Mouse (Mus musculus): Measurements from ENCODE around the gene Fam221a.

Fam221a gene

DNA sequence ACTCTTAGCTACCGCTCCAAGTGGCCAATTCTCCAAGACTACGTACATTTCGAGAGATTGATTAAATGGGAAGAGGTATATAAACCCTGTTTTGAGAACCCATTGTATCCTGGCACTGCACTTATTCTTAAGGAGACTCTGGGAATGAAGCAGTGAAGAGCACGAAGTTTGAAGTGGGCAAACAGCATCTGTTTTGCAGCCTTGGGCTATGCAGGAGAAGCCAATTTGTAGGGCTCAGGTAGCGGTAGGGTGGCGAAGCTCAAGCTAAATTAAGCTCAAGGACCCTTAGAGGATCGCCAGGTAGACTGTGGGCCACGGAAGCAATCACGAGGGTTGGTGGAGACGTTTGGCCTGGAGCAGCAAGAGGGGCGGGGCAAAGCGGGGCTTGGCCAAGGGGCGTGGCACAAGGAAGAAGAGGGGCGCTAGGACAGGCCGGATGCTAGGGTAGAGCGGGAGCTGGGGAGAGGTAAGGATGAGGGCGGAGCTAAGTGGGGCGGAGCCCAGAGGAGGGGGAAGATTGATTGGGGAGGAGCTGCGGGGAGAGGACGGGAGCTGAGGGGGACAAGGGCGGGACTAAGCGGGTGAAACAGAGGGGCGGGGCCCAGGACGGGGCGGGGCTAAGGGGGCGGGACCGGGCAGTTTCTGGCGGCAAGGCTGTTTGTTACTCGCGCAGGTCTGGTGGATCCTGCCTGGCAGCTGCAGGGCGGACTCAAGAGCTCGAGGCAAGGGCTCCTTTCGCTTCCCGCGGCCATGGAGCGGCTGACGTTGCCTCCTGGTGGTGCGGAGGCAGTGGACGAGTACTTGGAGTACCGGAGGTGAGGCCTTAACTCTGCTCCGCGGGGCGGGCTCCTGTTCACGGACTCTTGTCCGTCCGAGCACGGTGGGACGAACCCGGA, at the start of gene Fam221a:
Fam221a (plus strand) TSS at position 581 of the 896 bp plus-strand sequence.
- peak; percentile 13 to 34 for DNase-seq (ENCODE audit: low spot score in 2 of 2)

DNA sequence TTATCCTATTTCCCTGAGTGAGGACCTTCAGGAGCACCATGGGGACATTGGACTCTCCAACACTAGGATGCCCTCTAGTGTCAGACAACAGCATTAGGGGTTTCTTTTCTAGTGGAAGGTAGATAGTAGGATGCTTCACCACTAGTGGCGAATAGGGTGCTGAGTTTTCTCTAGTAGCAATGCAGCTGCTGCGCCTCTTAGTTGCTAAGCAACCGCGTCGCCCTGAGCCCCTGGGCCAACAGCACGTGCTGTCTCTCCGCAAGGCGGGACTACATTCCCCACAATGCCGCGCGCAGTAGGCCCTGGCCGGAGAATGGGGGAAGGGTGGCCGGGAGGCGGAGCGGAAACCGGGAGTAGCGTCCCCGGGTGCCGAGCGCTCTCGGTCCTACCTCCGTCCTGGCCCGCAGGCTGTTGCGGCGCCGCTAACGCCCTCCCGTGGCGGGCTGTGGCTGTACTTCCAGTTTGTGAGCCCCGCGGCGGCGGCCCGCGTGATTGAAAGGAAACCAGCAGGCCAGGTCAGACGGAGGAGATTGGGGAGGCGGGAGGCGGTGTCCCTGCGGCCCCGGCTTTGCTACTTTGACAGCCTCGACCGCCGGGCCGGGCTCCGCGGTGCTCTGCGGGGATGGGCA, 48.5 kb upstream of the Fam221a start, which contains the start of gene Ccdc126:
Ccdc126 (plus strand) TSS at position 309 of the 629 bp plus-strand sequence.
- DNase-seq (ENCODE audit: low spot score in 2 of 2) = peak; percentile 90 to 94

DNA sequence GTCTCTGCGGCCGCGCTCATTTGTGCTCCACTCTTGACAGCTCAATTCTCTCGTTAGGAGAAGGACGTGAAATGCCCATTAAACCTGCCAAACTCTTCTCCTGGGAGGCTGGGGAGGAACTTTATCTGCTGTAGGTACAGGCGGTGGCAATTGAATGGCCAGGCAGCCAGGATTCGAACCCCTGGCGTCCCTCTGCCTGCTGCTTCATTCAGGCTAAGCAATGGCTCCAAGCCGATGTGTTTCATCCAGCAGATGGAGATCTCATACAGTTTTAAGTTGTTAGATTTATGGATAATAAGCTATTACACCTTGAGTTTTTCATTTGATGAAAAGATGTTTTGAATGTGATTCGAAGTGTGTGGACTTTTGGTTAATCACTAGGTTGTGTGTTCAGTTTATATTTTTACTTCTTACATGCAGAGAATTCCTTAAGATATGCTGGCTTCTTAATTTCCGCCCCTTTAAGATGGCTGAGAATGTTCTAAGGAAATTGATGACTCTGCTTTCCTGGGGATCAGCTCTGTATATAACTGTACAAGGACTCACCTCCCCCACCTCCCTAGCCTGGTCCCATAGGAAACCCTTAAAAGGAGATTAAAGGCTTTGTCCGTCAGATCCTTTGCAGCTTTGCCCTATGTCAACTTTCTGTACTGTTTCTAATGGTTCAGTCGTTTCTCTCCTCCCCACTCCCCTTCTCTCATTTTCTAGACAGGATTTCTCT, 47.8 kb upstream of the Fam221a start:
- DNase-seq (ENCODE audit: low spot score in 2 of 2) = no peak

DNA sequence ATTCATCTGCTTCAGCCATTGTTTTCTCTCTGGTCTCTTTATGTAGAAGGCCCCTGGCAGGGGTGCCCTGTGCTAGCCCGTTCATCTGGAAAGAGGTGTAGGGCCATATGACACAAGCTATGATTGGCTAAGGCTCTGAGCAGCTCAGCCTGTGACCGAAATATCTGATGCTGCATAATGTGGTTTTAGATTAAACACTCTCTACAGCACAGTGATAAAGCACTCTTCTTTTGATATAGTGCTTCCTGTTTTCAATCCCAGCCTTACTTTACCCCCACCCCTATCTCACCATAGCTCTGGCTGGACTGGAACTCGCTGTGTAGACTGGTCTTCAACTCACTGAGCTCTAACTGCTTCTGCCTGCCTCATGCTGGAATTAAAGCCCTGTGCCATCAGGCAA, 46.2 kb upstream of the Fam221a start:
- no peak for DNase-seq (ENCODE audit: low spot score in 2 of 2)

DNA sequence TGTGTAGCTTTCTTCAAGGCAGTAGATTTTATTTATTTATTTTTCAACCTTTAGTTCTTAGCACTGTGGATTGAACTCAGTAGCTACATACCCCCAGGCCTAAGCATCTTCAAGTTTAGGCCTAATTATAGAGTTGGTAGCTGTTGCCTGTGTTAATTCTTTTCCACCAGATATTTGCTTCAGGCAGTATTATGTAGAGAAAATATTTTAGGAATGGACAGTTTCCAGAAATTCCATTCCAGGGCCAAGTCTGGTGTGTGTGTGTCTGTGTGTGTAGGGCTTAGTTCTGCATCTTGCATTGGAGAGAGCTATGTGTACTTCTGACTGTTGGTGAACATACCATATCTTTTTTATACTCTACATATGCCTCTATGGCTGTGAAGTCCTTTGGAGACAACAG, 45.5 kb upstream of the Fam221a start:
- DNase-seq (ENCODE audit: low spot score in 2 of 2) = no peak

DNA sequence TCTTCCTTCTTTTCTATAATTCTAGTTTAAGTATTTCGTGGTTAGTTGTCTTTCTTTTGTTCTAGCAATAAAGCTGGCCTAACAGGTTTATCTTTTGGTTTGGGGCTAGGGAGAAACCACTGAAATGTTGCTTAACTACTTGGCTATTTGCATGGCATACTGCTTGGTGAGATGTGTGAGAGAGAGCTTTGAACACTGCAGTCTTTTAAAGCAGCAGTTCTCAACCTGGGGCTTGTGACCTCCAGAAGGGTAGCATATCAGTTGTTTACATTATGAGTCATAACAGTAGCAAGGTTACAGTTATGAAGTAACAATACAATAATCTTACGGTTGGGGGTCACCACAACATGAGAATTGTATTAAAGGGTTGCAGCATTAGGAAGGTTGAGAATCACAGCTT, 44.6 kb upstream of the Fam221a start:
- no peak for DNase-seq (ENCODE audit: low spot score in 2 of 2)

DNA sequence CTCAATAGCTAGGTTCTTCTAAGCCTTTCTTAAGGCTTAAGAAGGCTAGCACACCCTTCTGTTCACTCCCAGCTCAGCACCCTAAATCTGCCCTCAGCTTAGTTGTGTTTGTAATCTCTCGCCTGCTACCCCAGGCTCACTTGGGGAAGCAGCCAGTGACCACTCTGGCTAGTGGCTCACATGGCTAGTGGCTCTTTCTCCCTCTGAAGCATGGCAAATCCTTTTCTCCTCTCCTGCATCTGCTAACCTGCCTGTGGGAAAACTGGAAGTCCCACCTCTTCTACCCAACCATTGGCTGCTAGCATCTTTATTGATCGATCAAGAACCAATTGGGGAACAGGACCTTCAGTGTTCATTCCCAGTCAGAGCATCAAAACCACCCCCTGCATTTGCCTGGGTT, 43.0 kb upstream of the Fam221a start:
- no peak for DNase-seq (ENCODE audit: low spot score in 2 of 2)

DNA sequence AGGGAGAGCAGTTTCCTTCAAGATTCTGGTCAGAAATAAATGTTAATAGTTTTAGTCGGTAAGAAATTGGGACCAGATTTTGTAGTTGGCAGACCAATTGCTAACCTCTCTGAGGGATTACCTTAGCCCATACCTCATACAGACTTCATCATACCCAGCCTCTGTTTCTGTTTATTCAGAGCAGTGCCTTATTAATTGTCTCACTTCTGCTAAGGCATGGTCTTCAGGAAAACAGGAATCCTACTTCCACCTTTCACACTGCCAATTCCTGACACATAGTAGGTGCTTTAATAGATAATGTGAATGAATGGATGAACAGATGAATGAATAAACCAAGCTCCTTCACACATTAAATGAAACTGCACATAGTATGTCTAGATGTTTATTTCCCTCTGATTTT, 42.2 kb upstream of the Fam221a start:
- DNase-seq (ENCODE audit: low spot score in 2 of 2) = no peak

DNA sequence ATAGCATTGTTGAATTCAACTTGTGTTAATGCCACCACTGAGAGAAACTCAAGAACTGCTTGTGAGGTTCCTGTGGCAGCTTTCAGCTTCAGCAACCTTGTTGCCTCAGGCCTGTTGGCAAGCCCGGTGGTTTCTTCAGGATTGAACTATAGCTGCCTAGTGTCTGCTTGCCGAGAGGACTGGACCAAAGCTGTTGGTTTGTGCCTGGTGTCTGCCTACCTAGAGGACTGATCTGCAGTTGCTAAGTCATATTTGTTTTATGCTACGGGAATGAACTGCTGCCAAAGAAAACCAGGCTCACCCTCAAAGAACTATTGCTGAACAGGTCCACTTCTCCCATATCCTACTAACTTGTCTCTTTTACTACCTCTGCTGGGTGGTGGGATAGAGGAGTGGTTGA, 40.7 kb upstream of the Fam221a start:
- DNase-seq (ENCODE audit: low spot score in 2 of 2) = no peak

DNA sequence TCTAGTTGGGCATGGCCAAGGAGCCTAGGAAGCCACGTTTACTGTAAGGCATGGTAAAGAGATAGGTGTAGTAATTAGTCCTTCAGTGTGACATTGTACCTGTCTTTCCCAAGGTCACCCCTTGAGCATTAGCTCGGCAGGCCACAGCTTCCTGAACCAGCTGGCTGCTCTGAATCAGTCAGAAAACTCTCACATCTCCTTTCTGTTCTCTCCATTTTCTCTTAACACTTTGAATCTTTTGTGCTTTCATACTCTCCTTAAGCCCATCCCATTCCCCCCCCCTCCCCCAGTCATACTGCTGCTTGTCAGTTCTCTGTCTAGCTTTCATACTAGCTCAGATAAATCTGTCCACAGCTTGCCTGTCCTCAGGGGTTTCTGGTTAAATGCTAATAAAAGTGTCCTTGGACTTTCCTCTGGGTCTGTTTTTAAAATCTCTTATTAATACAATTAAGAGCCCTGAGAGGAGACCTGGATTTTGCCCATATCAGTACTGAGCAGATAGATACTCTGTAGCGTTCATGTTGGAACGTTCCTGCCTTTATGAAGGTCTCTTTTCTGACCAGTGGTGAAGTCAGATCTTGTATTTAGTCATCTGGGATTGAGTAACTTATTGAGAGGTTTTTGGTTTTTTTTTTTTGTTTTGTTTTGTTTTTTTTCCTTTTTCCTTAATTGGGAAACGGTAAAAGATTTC, 36.0 kb upstream of the Fam221a start:
- no peak for DNase-seq (ENCODE audit: low spot score in 2 of 2)

DNA sequence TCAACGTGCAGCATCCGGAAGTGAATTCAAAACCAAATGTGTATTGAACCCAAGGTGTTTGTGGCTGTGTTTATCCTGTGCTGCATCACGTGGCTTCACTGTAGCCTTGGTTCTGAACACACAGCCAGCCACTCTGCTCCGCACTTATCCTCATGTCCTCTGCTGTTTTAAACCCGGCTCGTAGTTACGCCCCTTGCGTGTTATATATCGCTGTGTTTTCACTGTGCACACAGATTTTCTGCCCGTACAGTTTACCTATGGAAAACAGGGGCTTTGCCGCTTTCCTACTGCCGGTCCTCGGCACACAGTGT, 35.5 kb upstream of the Fam221a start:
- no peak for DNase-seq (ENCODE audit: low spot score in 2 of 2)

DNA sequence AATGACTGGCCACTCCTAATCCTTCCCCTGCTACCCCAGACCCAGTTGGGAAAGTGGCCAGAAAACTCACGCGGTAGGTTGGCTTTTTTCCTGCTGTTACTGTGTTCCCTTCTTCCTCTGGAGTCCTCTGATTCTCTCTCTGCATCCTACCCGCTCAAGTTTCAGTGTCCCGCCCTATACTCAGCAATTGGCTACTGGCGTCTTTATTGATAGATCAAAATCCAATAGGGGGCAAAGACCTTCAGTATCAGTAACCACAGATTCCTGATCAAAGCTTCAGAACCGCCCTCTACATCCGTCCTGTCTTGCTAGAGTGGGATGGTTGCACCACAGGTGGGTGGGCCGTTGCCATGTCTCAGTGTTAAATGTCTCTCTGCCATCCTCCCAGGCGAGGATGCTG, 29.0 kb upstream of the Fam221a start:
- no peak for DNase-seq (ENCODE audit: low spot score in 2 of 2)

DNA sequence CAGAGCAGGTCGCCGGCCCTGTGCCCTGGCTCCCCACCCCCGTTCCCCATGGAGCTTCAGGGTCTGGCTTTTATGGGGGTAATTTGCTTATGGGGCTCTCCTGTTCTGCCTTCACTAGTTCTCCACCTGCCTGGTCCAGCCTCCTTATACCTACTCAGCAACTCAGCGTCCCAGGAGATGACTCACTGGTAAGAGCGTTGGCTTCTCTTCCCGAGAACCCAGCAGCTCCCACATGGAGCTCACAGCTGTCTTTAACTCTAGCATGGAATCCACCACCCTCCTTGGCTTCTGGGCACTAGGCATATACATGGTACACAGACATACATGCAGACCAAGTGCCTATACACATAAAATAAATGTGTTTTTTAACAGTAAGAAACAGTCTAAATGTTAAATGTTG, 28.4 kb upstream of the Fam221a start:
- DNase-seq (ENCODE audit: low spot score in 2 of 2) = no peak

DNA sequence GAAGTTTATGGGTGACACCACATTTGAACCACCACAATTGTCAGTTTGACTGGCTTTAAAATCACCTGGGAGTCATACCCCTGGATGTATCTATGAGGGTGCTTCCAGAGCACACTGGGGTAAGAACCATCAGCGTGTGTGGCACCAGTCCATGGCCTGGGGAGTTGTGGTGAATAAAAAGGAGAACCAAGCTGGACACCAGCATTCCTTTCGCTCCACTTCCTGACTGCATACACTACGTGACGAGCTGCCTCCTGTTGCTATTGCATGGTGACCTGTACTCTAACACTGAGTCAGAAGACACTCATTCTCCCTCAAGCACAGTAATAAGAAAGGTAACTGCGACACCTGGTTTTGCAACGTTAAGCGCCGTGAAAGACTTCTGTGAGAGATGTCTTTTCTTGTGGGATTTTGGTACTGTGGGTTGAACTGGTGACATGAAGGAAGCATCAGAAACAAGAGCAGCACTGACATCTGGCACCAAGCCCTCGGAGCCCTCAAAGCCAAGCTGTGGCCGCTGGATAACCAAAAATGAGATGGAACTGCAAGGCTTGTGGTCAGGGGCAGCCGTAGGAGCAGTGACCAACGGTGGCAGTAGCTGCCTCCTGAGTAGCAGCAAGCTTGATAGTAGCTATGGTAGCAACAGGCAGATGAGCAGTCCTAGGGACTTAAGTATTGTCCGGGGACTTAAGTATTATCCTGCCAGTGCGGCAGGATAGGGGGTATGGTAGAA, 23.6 kb upstream of the Fam221a start:
- DNase-seq (ENCODE audit: low spot score in 2 of 2) = no peak

DNA sequence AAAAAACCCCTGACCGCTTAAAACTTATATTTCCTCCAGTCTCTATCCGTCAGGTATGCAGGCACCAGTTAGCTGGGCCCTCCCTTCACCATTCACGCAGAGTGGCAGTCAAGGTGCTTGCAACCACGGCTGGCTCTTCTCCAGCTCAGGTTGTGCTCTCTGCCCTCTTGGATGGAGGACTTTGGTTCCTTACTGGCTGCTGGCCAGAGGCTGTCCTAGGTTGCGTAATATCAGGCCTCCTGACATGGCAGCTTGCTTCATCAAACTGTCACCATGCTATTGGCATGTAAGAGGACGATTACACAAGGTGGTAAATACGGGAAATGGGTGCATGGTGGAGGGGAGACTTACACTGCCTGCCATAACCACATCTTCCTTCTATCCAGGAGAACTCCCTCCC, 17.7 kb upstream of the Fam221a start:
- no peak for DNase-seq (ENCODE audit: low spot score in 2 of 2)

DNA sequence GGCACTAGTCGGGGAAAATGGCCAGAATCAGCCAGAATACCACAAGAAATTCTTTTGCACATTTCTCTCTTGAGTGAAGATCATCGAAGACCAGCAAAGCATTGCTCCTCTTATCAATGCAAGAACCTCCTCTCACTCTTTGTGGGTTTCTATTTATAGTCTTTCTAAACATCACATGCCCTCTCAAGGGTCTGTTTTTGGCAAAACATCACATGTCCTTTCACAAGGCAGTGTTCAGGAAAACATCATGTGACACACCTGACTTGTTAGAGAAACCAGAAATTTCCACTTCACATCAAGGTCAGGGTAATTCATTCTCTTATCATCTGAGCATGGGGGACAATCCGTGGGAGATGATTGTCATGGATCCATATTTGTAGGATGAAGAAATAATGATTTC, 12.9 kb upstream of the Fam221a start:
- DNase-seq (ENCODE audit: low spot score in 2 of 2) = no peak

DNA sequence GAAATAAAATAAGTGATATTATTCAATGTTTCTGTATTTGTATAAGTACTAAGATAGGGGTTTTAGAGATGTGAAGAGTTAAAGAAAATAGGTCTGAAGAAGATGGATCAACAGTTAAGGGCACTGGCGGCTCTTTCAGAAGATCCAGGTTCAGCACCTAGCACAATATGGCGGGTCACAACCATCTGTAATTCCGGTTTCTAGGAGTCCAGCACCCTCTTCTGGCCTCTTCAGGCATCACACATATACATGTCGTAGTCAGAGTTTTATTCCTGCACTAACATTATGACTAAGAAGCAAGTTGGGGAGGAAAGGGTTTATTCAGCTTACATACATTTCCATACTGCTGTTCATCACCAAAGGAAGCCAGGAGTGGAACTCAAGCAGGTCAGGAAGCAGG, 12.4 kb upstream of the Fam221a start:
- no peak for DNase-seq (ENCODE audit: low spot score in 2 of 2)

DNA sequence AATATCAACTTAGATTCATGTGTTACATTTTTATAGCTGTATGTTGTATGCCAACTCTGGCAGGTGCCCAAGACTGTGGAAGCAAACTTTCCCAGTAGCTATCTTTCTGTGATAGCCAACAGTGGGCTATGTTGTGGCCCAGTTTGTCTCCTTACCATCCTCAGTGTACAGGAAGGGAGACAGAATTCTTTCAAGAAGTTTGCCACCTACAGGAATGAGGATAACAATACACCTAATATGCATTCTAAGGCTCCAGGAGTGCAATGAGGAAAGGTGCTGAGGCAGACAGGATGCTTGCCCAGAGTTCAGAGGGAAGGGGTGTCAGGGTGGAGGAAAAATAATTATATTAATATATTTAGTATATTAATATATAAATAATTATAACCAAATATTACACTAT, 7.1 kb upstream of the Fam221a start:
- DNase-seq (ENCODE audit: low spot score in 2 of 2) = no peak

DNA sequence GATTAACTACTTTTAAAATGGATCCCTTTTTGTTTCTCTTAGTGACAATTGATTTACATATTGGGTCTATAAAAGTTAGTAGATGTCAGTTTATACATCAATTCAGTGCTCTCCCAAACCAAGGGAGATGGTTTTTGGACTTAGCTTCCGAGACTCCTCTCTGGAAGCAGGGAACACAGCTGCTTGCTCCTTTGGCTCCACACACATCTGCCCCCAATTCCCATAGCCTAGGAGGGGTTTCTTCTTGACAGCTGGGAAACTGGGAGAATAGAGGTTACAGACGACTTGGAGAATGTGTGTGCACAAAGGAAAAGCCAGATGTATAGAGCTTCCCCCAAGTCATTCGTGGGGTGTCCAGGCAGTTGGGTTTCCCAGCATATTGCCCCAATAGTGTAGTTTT, 673 bp downstream of the Fam221a start:
- no peak for DNase-seq (ENCODE audit: low spot score in 2 of 2)

DNA sequence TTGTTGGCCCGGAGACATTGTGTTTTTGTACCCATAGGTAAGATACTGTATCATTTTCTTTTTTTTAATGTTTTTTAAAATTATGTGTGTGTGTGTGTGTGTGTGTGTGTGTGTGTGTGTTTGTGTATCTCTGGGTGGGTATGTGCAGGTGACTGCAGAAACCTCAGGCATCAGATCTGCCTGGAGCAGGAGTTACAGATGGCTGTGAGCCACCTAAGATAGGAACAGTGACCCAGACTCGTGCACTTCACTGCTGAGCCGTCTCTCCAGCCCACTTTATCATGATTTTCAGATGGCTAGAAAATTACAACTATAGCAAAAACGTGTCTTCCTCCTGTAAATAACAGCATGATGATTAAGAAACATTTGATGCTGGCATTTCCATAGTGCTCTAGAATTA, 5.2 kb downstream of the Fam221a start:
- no peak for DNase-seq (ENCODE audit: low spot score in 2 of 2)

DNA sequence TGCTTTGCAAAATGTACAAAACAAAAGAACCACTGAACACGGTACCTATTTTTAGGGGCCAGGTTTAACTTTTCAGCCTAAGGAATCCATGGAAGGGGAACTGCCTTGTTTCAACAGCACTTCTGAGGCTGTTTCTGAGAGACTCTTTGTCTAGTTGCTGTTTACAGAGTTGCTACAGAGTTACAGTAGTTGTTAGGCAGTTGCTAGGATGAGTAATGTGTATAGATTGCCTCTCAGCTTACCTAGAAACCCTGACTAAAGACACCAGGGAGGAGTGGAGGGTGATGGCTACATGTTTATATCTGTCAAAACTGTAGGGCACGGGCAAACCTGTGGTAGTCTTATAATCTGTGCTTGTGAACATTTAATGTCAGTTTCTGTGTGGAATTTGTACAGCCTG, 6.4 kb downstream of the Fam221a start:
- DNase-seq (ENCODE audit: low spot score in 2 of 2) = no peak

DNA sequence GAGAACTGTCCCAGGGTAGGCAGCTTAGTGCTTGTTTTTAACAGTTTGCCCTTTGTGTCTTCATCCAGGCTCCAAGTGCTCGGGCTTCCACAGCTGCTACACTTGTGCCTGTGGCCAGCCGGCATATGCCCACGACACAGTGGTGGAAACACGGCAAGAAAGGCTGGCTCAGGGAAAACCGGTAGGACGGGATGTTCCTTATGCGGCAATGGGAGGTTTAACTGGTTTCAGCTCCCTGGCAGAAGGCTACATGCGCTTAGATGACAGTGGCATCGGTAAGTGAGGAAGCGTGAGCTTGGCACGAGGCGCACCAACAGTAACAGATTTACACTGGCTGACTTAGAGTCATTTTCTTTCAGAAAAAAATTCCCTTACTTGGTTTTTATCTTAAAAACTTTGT, 10.8 kb downstream of the Fam221a start:
- no peak for DNase-seq (ENCODE audit: low spot score in 2 of 2)
